Mouse (Mus musculus) large intestine, adult 2 months (tissue): ENCODE data around the gene Olfr548-ps1. TPM values are rescaled to one million over a fixed set of nuclear protein-coding genes. Genes with fewer than 3 reads are reported as not detected.

Experiments
- DNase-seq: peaks from one replicate; pipeline ENCODE4 v3.0.0-alpha.2; 2012; ENCODE audit warnings: low read depth, low spot score
- WGBS: fragments of 180-500 bp; shearing (Covaris S2); methylation state at CpG from one replicate; pipeline ENCODE4 v1.1.7; 2018; 5-methylcytosine and 5-hydroxymethylcytosine counted together
- polyA plus RNA-seq: library from polyadenylated mRNA; depleted of rRNA; stranded (reverse); fragments of >200 nt; gene quantifications from 2 replicates; pipeline ENCODE4 v1.2.3, GENCODE M21; 2012; rRNA removed

The Olfr548-ps1 gene
- polyA plus RNA-seq, 1 experiment: not detected

DNA sequence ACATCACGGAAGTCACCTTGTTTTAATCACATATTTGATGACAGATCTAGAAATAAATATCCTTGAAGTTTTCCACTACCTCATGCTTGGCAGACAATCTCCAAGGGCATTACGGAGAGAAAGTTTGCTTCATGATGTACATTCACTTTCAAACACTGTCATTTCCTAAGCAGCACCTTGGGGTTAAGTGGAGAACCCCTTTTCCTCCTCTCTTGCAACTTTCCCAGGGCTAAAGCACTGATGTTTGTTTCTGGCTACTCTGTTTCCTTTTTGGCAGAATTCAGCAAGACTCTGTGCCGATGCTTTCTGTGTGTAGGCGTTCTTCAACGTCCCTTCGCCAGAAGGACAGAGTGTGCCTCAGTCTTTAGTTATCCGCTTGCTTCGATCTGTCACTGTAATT is 30.4 kb downstream of the Olfr548-ps1 start, which contains the start of gene Olfr550:
Gene Olfr550, plus strand, starts transcription at position 301 of the 400 bp plus-strand sequence.
- WGBS: 84% methylated on average over 8 of the region's 8 CpGs
- no peak for DNase-seq

DNA sequence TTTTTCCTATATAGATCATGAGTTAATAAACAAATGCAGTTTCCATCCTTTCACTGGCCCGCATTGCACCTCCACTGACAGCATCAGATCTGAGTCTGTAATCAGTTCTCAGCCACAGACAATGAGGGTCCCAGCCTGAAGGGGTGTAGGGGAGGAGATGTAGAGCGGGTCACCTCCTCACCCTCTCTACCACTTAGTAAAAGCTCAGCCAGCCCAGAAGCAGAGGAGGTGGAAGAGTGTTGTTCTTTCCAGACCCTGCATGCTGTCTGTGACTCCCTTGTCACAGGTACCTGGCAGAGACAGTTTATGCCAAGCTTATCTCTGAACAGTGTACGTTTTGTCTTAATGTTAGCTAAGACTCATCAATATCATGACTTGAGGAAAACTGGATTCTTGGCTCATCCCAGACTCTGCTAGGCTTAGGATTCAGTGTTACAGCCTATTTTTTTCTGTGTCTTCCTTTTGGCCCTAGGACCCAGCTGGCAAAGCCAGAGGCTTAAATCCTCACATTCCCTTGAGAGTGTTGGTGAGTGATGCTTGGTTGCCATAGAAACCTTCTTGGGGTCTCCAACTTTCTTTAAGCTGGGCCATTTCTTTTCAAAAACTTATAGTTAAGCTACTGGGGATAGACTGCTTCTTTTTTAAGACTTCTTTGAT is 32.6 kb downstream of the Olfr548-ps1 start:
- no peak for DNase-seq
- WGBS: 81% methylated on average over 3 of the region's 3 CpGs

- no peak for DNase-seq
- WGBS: 65% methylated on average over 6 of the region's 6 CpGs
Measured at GRCm38 (mm10) chr7:102575998-102576397, 35.3 kb downstream of the Olfr548-ps1 start.

DNA sequence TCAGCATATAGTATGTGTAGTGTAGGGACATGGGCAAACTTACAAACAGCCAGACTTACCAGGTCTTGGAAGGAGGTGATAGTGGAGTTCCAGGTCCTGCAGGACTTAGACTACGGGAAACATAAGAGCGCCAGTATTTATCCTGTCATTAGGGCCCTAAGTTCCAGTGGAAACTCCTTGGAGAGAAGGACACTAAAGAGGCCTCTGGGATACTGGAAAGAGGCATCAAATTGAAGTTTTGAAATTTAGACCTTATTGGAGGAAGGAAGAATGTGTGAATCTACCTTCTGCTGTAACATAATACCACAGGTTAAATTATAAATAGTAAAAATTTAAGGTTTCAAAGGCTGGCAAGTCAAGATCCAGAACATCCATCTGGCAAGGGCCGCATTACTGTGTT is 51.1 kb downstream of the Olfr548-ps1 start, which contains the start of gene Olfr551:
Gene Olfr551, minus strand, starts transcription at position 101 of the 400 bp plus-strand sequence.
- DNase-seq: no peak
- 91% methylated on average over 3 of the region's 3 CpGs for WGBS

Other genes starting within 250 kb of the Olfr548-ps1 start
- 12.2 and 16.9 TPM in 2 replicates for gene Rrm1, start 99.2 kb upstream of the Olfr548-ps1 start, polyA plus RNA-seq
- gene Olfr543, start 59.2 kb upstream of the Olfr548-ps1 start, polyA plus RNA-seq: not detected in 2 replicates
- not detected in 2 replicates for gene Olfr544, start 52.6 kb upstream of the Olfr548-ps1 start, polyA plus RNA-seq
- not detected in 2 replicates for gene Olfr545, start 41.3 kb upstream of the Olfr548-ps1 start, polyA plus RNA-seq
- gene Olfr547, start 6.1 kb upstream of the Olfr548-ps1 start, polyA plus RNA-seq: not detected in 2 replicates
- not detected in 2 replicates for gene Olfr549, start 9.0 kb downstream of the Olfr548-ps1 start, polyA plus RNA-seq
- 4.9 and 6.2 TPM in 2 replicates for gene Trim21, start 24.6 kb downstream of the Olfr548-ps1 start, polyA plus RNA-seq
- not detected in 2 replicates for gene Olfr550, start 30.5 kb downstream of the Olfr548-ps1 start, polyA plus RNA-seq
- gene Olfr551, start 51.0 kb downstream of the Olfr548-ps1 start, polyA plus RNA-seq: not detected in 2 replicates
- not detected in 2 replicates for gene Olfr552, start 56.9 kb downstream of the Olfr548-ps1 start, polyA plus RNA-seq
- gene Olfr553, start 77.3 kb downstream of the Olfr548-ps1 start, polyA plus RNA-seq: not detected in 2 replicates
- not detected in 2 replicates for gene Olfr554, start 97.5 kb downstream of the Olfr548-ps1 start, polyA plus RNA-seq
- not detected in 2 replicates for gene Olfr555, start 117.9 kb downstream of the Olfr548-ps1 start, polyA plus RNA-seq
- gene Olfr556, start 124.0 kb downstream of the Olfr548-ps1 start, polyA plus RNA-seq: not detected in 2 replicates
- 6.7 and 9.2 TPM in 2 replicates for gene Trim68, start 146.4 kb downstream of the Olfr548-ps1 start, polyA plus RNA-seq
- gene Olfr557, start 155.0 kb downstream of the Olfr548-ps1 start, polyA plus RNA-seq: not detected in 2 replicates
- gene Olfr558, start 161.3 kb downstream of the Olfr548-ps1 start, polyA plus RNA-seq: 0.45 and 0.62 TPM in 2 replicates
- not detected in 2 replicates for gene Olfr33, start 178.2 kb downstream of the Olfr548-ps1 start, polyA plus RNA-seq
- not detected in 2 replicates for gene Olfr559, start 186.6 kb downstream of the Olfr548-ps1 start, polyA plus RNA-seq
- not detected in 2 replicates for gene Olfr560, start 218.5 kb downstream of the Olfr548-ps1 start, polyA plus RNA-seq
- gene Olfr78, start 218.6 kb downstream of the Olfr548-ps1 start, polyA plus RNA-seq: 0.47 and 1.0 TPM in 2 replicates
- not detected in 2 replicates for gene Olfr561, start 230.3 kb downstream of the Olfr548-ps1 start, polyA plus RNA-seq